Mouse (Mus musculus) liver, adult 2 months (tissue): ENCODE data around the gene Clmp. TPM values are rescaled to one million over a fixed set of nuclear protein-coding genes. Genes with fewer than 3 reads are reported as not detected.

Experiments
- DNase-seq: peaks from one replicate; pipeline ENCODE4 v3.0.0-alpha.2; 2011; ENCODE audit warnings: low read depth, low spot score; ENCODE audit errors: extremely low read depth
- H3K27ac ChIP-seq: fragments of 200-500 bp; replicated peaks from 2 replicates; pipeline ENCODE4 v1.5.1; 2012; ENCODE audit warnings: low read depth, mild to moderate bottlenecking, control low read depth, inconsistent platforms, low read length; ENCODE audit not compliant: insufficient read depth
- H3K27me3 ChIP-seq: fragments of 200-500 bp; 2 replicates; pipeline ENCODE4 v1.6.1; 2012; ENCODE audit warnings: mild to moderate bottlenecking, moderate library complexity, low read length, inconsistent platforms; ENCODE audit not compliant: control insufficient read depth, insufficient read depth
- H3K36me3 ChIP-seq: fragments of 200-500 bp; 2 replicates; pipeline ENCODE4 v1.6.1; 2012; ENCODE audit warnings: low read length, inconsistent platforms; ENCODE audit not compliant: control insufficient read depth, insufficient read depth
- H3K4me1 ChIP-seq: fragments of 200-500 bp; 2 replicates; pipeline ENCODE4 v1.6.1; 2011; ENCODE audit warnings: low read length; ENCODE audit not compliant: control insufficient read depth, insufficient read depth
- H3K4me3 ChIP-seq: fragments of 200-500 bp; 2 replicates; pipeline ENCODE4 v1.5.1; 2011; ENCODE audit warnings: low read depth, mild to moderate bottlenecking, control low read depth, low read length, moderate library complexity; ENCODE audit not compliant: insufficient read depth
- H3K79me2 ChIP-seq: fragments of 200-500 bp; 2 replicates; pipeline ENCODE4 v1.6.1; 2012; ENCODE audit warnings: inconsistent platforms, mild to moderate bottlenecking, low read length, moderate library complexity; ENCODE audit not compliant: control insufficient read depth, insufficient read depth
- H3K9ac ChIP-seq: fragments of 200-500 bp; 2 replicates; pipeline ENCODE4 v1.6.1; 2012; ENCODE audit warnings: low read depth, mild to moderate bottlenecking, control low read depth, inconsistent platforms, low read length
- CTCF ChIP-seq: fragments of 200-500 bp; IDR thresholded peaks from 2 replicates; pipeline ENCODE4 v1.5.1; 2011; ENCODE audit warnings: low read depth, low read length, control low read depth
- POLR2A ChIP-seq: fragments of 200-500 bp; IDR thresholded peaks from 2 replicates; pipeline ENCODE4 v1.6.1; 2011; ENCODE audit warnings: low read length, control low read depth; ENCODE audit not compliant: insufficient read depth; ENCODE audit errors: extremely low read depth
- WGBS: fragments of 180-500 bp; shearing (Covaris S2); methylation state at CpG from one replicate; pipeline ENCODE4 v1.1.7; 2018; 5-methylcytosine and 5-hydroxymethylcytosine counted together
- polyA plus RNA-seq: library from polyadenylated mRNA; depleted of rRNA; stranded (reverse); fragments of >200 nt; gene quantifications from 2 replicates; pipeline ENCODE4 v1.2.3, GENCODE M21; 2012
- total RNA-seq: library from RNA; depleted of rRNA; stranded (reverse); fragments of >200 nt; gene quantifications from 2 replicates; pipeline ENCODE4 v1.2.3, GENCODE M21; 2014

Clmp gene
- total and polyA plus RNA-seq, 2 experiments: 0.46 to 1.3 TPM

GRCm38 (mm10) chr9:40720881-40721280 is 35.1 kb downstream of the Clmp start:
- TF ChIP-seq POLR2A (no peak), CTCF (no peak)
- Histone ChIP-seq H3K9ac (no peak overlapping the region), H3K4me3 (no peak overlapping the region), H3K79me2 (no peaks in the 10 kb centered on the region), H3K27ac (no peak overlapping the region), H3K36me3 (no peaks in the 10 kb centered on the region), H3K27me3 (0 out of 2 replicates have a peak, but pooled peaks cover 3% of the 10 kb centered on the region), H3K4me1 (no peaks in the 10 kb centered on the region)
- WGBS: 89% methylated on average over 7 of the region's 7 CpGs
- DNase-seq: no peak

GRCm38 (mm10) chr9:40723311-40723772 is 37.6 kb downstream of the Clmp start:
- Histone ChIP-seq H3K9ac (no peak overlapping the region), H3K79me2 (no peaks in the 10 kb centered on the region), H3K4me1 (no peaks in the 10 kb centered on the region), H3K27me3 (no peaks in the 10 kb centered on the region), H3K4me3 (no peak overlapping the region), H3K36me3 (no peaks in the 10 kb centered on the region), H3K27ac (no peak overlapping the region)
- TF ChIP-seq POLR2A: no peak
- TF ChIP-seq CTCF: no peak
- DNase-seq: no peak
- 86% methylated on average over 2 of the region's 2 CpGs for WGBS

GRCm38 (mm10) chr9:40724978-40725377 is 39.2 kb downstream of the Clmp start:
- H3K9ac ChIP-seq: no peak overlapping the region
- H3K4me1 ChIP-seq: no peaks in the 10 kb centered on the region
- DNase-seq: no peak
- H3K4me3 ChIP-seq: no peak overlapping the region
- 73% methylated on average over 5 of the region's 5 CpGs for WGBS
- no peak overlapping the region for H3K27ac ChIP-seq
- H3K27me3 ChIP-seq: no peaks in the 10 kb centered on the region
- no peaks in the 10 kb centered on the region for H3K79me2 ChIP-seq
- no peak for TF ChIP-seq POLR2A
- no peak for TF ChIP-seq CTCF
- no peaks in the 10 kb centered on the region for H3K36me3 ChIP-seq

GRCm38 (mm10) chr9:40727140-40727823 is 41.5 kb downstream of the Clmp start:
- Histone ChIP-seq H3K4me3 (no peak overlapping the region), H3K9ac (no peak overlapping the region), H3K4me1 (no peaks in the 10 kb centered on the region), H3K79me2 (no peaks in the 10 kb centered on the region), H3K36me3 (no peaks in the 10 kb centered on the region), H3K27me3 (peaks cover 6% of the 10 kb centered on the region; the same call in 1 of the 2 replicates), H3K27ac (no peak overlapping the region)
- TF ChIP-seq POLR2A (no peak), CTCF (no peak)
- WGBS: 91% methylated on average over 4 of the region's 4 CpGs
- DNase-seq: no peak

- TF ChIP-seq POLR2A: no peak
- TF ChIP-seq CTCF: no peak
- WGBS: 90% methylated on average over 7 of the region's 7 CpGs
Observed at GRCm38 (mm10) chr9:40727824-40728495, 42.2 kb downstream of the Clmp start.

GRCm38 (mm10) chr9:40730302-40730700 is 44.5 kb downstream of the Clmp start:
- no peak overlapping the region for H3K4me3 ChIP-seq
- WGBS: 76% methylated on average over 12 of the region's 12 CpGs
- no peak for DNase-seq
- H3K27me3 ChIP-seq: peaks cover 6% of the 10 kb centered on the region; the same call in 1 of the 2 replicates
- no peak overlapping the region for H3K27ac ChIP-seq
- no peak overlapping the region for H3K9ac ChIP-seq
- TF ChIP-seq CTCF (no peak), POLR2A (no peak)
- H3K4me1 ChIP-seq: no peaks in the 10 kb centered on the region
- no peaks in the 10 kb centered on the region for H3K79me2 ChIP-seq
- H3K36me3 ChIP-seq: no peaks in the 10 kb centered on the region

More at GRCm38 (mm10) chr9:40727824-40728495, 42.2 kb downstream of the Clmp start:
- peaks cover 6% of the 10 kb centered on the region; the same call in 1 of the 2 replicates for H3K27me3 ChIP-seq
- H3K9ac ChIP-seq: no peak overlapping the region
- no peaks in the 10 kb centered on the region for H3K4me1 ChIP-seq
- DNase-seq: no peak
- H3K36me3 ChIP-seq: no peaks in the 10 kb centered on the region
- no peak overlapping the region for H3K4me3 ChIP-seq
- no peak overlapping the region for H3K27ac ChIP-seq
- H3K79me2 ChIP-seq: no peaks in the 10 kb centered on the region
